Mouse (Mus musculus): ENCODE results near the gene Klhl2.

- no peak for TF ChIP-seq POLR2A (IDR thresholded peaks at IDR 0.05; ENCODE audit: control insufficient read depth, low read depth, low read length)
- no peak for TF ChIP-seq CTCF (IDR thresholded peaks at IDR 0.05; ENCODE audit: control insufficient read depth, insufficient read depth, insufficient replicate concordance, low read depth, low read length)
Measured at GRCm38 (mm10) chr8:64832581-64833135, 17.2 kb downstream of the Klhl2 start.

Data from testis, adult 2 months (tissue).